Mouse (Mus musculus) liver, adult 2 months (tissue): Measurements from ENCODE around the gene Mef2d.

ENCODE experiments used
- CTCF ChIP-seq: fragments of 200-500 bp; IDR thresholded peaks from 2 replicates; pipeline ENCODE4 v1.5.1; 2011; ENCODE audit warnings: low read depth, low read length, control low read depth
- POLR2A ChIP-seq: fragments of 200-500 bp; IDR thresholded peaks from 2 replicates; pipeline ENCODE4 v1.6.1; 2011; ENCODE audit warnings: low read length, control low read depth; ENCODE audit not compliant: insufficient read depth; ENCODE audit errors: extremely low read depth

- TF ChIP-seq POLR2A: no peak
- TF ChIP-seq CTCF: no peak
These were observed 6.8 kb downstream of the Mef2d start for GRCm38 (mm10) chr3:88148776-88149509.
